Comparison of ENCODE assay signal across 35 mouse cellular contexts in the genomic region with DNA sequence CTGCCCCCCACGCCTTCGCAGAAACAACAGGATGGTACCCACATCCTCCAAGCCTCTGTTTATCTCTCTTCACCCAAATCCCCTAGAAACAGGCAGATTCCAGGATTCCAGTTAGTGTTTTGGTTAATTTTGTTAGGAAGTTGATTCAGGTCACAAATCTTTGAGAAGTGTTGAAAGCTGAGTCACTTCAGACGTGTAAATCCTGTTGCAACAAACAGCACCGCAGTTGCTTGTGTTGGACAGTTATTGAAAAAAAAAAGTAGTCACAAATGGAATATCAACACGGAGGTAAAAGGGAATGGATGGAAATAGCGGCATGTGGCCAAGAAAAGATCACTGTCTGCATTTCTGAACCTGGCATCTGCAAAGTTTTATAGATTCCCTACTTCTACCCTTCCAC.
"Had no signal": no experiment of that assay in that cellular context is flagged by ENCODE, and none has a peak within 500 bp of the region (broad histone marks: within the 10 kb centered on the region; RNA-seq: fewer than 3 reads in every experiment).

No protein-coding gene starts in this region.

- H3K9ac ChIP-seq: heart, embryonic 12.5 days; heart, embryonic 13.5 days; heart, embryonic 15.5 days; hindbrain, embryonic 12.5 days; hindbrain, embryonic 13.5 days; hindbrain, embryonic 14.5 days; hindbrain, embryonic 15.5 days; intestine, embryonic 15.5 days; kidney, embryonic 15.5 days had no signal

- H3K4me3 ChIP-seq: heart, embryonic 12.5 days; heart, embryonic 13.5 days; heart, embryonic 15.5 days; hindbrain, embryonic 10.5 days; hindbrain, embryonic 12.5 days; hindbrain, embryonic 13.5 days; hindbrain, embryonic 15.5 days; intestine, embryonic 15.5 days; kidney, embryonic 15.5 days; layer of hippocampus, adult 2 months; left cerebral cortex, adult 2 months had no signal

- H3K9me3 ChIP-seq: heart, embryonic 12.5 days; heart, embryonic 13.5 days; heart, embryonic 15.5 days; hindbrain, embryonic 10.5 days; hindbrain, embryonic 12.5 days; hindbrain, embryonic 13.5 days; hindbrain, embryonic 15.5 days; intestine, embryonic 15.5 days; kidney, embryonic 15.5 days had no signal

- H3K4me1 ChIP-seq: heart, embryonic 12.5 days; heart, embryonic 13.5 days; heart, embryonic 15.5 days; hindbrain, embryonic 15.5 days; intestine, embryonic 15.5 days; kidney, embryonic 15.5 days had no signal

- H3K4me2 ChIP-seq: heart, embryonic 11.5 days; heart, embryonic 12.5 days; heart, embryonic 13.5 days; heart, embryonic 15.5 days; hindbrain, embryonic 12.5 days; hindbrain, embryonic 13.5 days; hindbrain, embryonic 14.5 days; hindbrain, embryonic 15.5 days; intestine, embryonic 15.5 days; kidney, embryonic 15.5 days had no signal

- H3K36me3 ChIP-seq: heart, embryonic 12.5 days; heart, embryonic 13.5 days; heart, embryonic 15.5 days; hindbrain, embryonic 10.5 days; hindbrain, embryonic 12.5 days; hindbrain, embryonic 13.5 days; hindbrain, embryonic 15.5 days; intestine, embryonic 15.5 days; kidney, embryonic 15.5 days had no signal

- H3K27ac ChIP-seq: heart, embryonic 13.5 days; heart, embryonic 15.5 days; hindbrain, embryonic 10.5 days; hindbrain, embryonic 12.5 days; hindbrain, embryonic 13.5 days; hindbrain, embryonic 14.5 days; hindbrain, embryonic 15.5 days; hindbrain, postnatal 0 days; intestine, embryonic 15.5 days; kidney, embryonic 15.5 days; kidney, postnatal 0 days; layer of hippocampus, adult 2 months; left cerebral cortex, adult 2 months had no signal

- H3K27me3 ChIP-seq: heart, embryonic 12.5 days; heart, embryonic 13.5 days; heart, embryonic 15.5 days; hindbrain, embryonic 12.5 days; hindbrain, embryonic 13.5 days; intestine, embryonic 15.5 days had no signal

- DNase-seq: heart, postnatal 10 days; heart, postnatal 14 days; heart, postnatal 36 days; heart, postnatal 4 days; kidney, adult 11 months; kidney, adult 18-20 months; kidney, adult 2 months; kidney, adult 8-10 months; kidney, adult 9 months; kidney, postnatal 10 days; kidney, postnatal 14 days; kidney, postnatal 25 days; kidney, postnatal 36 days; kidney, postnatal 4 days; layer of hippocampus, adult 9-11 months; layer of hippocampus, postnatal 36 days had no signal

- ATAC-seq: hindbrain, embryonic 16.5 days; hindbrain, postnatal 0 days; inflammation-experienced regulatory T-cells, adult 6 months; intestine, embryonic 15.5 days; intestine, embryonic 16.5 days; intestine, postnatal 0 days had no signal
